Mouse (Mus musculus) CH12.LX (cell line): ENCODE measurements around the gene Zp3.

ENCODE experiments used
- BHLHE40 ChIP-seq: IDR thresholded peaks from 2 replicates; pipeline ENCODE4 v1.6.1; 2011; ENCODE audit warnings: mild to moderate bottlenecking, low read depth, low read length, improper control_type of control experiment
- CHD1 ChIP-seq: IDR thresholded peaks from 2 replicates; pipeline ENCODE4 v1.6.1; 2012; ENCODE audit warnings: low read depth, low read length, improper control_type of control experiment, inconsistent platforms
- CTCF ChIP-seq, 2 experiments: IDR thresholded peaks in 1 of 2; conservative IDR thresholded peaks in 1 of 2; 2 replicates each; pipeline ENCODE4 v1.5.1; 2011 to 2012; ENCODE audit warnings: low read depth in 2 of 2, low read length in 2 of 2, improper control_type of control experiment in 1 of 2, inconsistent platforms in 1 of 2, mild to moderate bottlenecking in 1 of 2, moderate library complexity in 1 of 2
- EP300 ChIP-seq: IDR thresholded peaks from 2 replicates; pipeline ENCODE4 v1.6.1; 2011; ENCODE audit warnings: low read length, improper control_type of control experiment
- JUND ChIP-seq: conservative IDR thresholded peaks from 2 replicates; pipeline ENCODE4 v1.6.1; 2011; ENCODE audit warnings: low read depth, low read length, improper control_type of control experiment
- KAT2A ChIP-seq: IDR thresholded peaks from 2 replicates; pipeline ENCODE4 v1.6.1; 2012; ENCODE audit warnings: low read length, improper control_type of control experiment, inconsistent platforms; ENCODE audit not compliant: insufficient replicate concordance
- POLR2A ChIP-seq: IDR thresholded peaks from 2 replicates; pipeline ENCODE4 v1.6.1; 2011; ENCODE audit warnings: low read depth, mild to moderate bottlenecking, improper control_type of control experiment, low read length
- RAD21 ChIP-seq: IDR thresholded peaks from 2 replicates; pipeline ENCODE4 v1.6.1; 2011; ENCODE audit warnings: low read depth, mild to moderate bottlenecking, low read length, improper control_type of control experiment, moderate library complexity
- SIN3A ChIP-seq: IDR thresholded peaks from 2 replicates; pipeline ENCODE4 v1.6.1; 2012; ENCODE audit warnings: low read length, improper control_type of control experiment, inconsistent platforms
- TBP ChIP-seq: conservative IDR thresholded peaks from 2 replicates; pipeline ENCODE4 v1.6.1; 2011; ENCODE audit warnings: low read depth, low read length, improper control_type of control experiment
- TCF12 ChIP-seq: IDR thresholded peaks from 2 replicates; pipeline ENCODE4 v1.6.1; 2014; ENCODE audit warnings: low read depth, mild to moderate bottlenecking, inconsistent platforms, low read length, improper control_type of control experiment

DNA sequence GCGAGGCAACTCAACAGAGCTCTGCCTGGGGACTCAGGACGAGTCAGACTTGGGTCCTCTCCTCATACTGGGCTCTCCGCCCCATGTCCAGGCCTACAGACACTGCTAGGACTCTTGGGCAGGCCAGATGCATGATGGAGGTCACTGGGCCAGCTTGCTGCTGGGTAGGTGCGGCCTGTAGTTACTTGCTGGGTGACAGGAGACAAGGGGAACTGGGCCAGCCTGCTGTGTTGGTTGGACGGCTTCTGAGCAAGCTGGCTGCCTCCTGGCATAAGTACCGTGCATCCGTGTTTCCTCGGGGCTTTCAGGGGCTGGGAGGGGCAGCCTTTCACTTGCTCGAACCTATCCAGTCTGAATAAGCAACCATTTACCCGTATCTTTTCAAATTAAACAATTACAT, 35.7 kb downstream of the Zp3 start:
- no peak for TF ChIP-seq KAT2A
- no peak for TF ChIP-seq JUND
- TF ChIP-seq RAD21, result no peak
- no peak for TF ChIP-seq CHD1
- no peak for TF ChIP-seq CTCF (conservative IDR thresholded peaks at IDR 0.05 in 1 of 2, IDR thresholded peaks at IDR 0.05 in 1 of 2; ENCODE audit: low read depth in 2 of 2, low read length in 2 of 2)
- no peak for TF ChIP-seq POLR2A
- TF ChIP-seq TBP, result no peak
- no peak for TF ChIP-seq BHLHE40
- TF ChIP-seq TCF12, result no peak
- TF ChIP-seq EP300, result no peak
- no peak for TF ChIP-seq SIN3A
